Mouse (Mus musculus) c-Kit-positive CD71-positive TER-119-negative erythroid progenitor cells, embryonic 14.5 days (primary cell): Measurements from ENCODE around the gene Atp5k.
A peak's percentile ranks its signal among the peaks of the same experiment; 100 is the strongest.

Experiments used
- DNase-seq: peaks from one replicate; pipeline ENCODE4 v3.0.0-alpha.2; 2013; ENCODE audit warnings: low read depth

Gene Atp5k

DNA sequence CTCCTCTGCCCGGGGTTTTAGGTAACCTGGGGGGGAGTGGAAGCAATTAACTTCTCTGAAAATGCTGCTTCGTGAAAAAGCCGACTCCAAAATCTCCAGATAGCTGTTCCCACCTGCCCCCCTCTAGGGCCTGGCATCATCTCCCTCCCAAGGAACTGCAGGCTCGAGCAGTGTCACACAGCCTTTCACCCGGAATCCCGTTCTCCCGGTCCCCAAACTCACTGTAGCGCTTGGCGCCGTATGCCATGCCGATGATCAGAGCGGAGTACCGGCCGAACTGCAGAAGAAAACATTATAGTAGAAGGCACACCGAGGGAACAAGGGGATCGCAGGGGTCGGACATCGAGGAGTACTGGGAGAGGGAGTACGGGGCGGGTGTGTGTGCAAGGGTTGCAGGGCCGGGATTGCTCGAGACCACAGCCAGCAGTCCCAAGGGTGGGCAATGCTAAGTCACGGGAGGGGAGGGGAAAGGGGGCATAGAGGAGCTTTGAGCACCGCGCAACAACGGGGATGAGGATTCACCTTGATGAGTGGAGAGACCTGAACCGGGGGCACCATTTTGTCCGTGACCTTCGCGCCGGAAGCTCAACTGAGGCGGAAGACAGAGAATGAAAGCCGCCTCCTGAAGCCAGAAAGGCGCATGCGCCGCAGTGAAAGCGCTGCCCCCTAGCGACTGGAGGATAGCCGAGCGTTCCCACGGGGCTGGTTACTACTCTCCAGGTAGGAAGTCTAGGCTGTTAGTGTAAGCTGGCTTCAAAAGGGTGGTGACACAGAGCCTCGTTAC lies at the start of gene Atp5k:
Atp5k (minus strand) TSS at position 645 of the 784 bp plus-strand sequence.
- peak; percentile 93 for DNase-seq

DNA sequence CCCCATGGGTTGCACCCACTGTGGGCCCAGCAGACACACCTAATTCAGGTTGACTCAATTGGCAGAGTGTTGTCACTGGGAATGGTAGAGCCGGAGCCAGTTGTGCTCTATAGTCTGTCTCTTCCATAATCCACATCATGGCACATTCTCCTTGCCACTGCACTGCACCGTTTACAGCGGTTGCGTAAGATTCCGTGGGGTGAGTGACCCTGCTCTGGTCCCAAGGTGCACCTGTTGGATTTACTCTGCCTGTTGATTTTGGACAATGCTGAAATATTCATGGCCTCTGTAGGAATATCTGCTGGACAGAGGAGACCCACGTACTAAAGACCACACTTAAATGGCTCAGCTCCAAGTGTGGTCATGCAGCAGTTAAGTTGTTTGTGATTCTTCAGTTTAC lies 48.8 kb upstream of the Atp5k start:
- DNase-seq, result no peak

DNA sequence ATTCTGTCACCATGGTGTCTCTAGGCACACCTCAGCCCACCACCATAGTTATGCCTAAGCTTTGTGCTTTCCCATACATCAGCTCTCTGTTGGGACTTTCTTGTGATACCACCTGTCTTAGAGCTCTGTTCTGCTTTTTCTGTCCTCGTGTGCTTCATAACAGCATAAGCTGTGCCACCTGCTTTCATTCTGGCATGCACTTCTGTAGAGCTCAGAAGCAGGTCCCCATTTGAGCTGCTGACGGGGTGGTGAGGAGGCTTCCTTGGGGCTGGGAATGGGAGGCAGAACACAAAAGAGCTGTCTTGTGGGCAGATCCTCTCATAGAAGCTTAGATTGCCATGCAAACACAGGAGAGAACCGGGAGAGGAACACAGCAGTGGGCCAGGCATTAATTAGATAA lies 41.7 kb upstream of the Atp5k start:
- no peak for DNase-seq

- no peak for DNase-seq
Observed at GRCm38 (mm10) chr5:108473737-108474136, 39.5 kb upstream of the Atp5k start.

DNA sequence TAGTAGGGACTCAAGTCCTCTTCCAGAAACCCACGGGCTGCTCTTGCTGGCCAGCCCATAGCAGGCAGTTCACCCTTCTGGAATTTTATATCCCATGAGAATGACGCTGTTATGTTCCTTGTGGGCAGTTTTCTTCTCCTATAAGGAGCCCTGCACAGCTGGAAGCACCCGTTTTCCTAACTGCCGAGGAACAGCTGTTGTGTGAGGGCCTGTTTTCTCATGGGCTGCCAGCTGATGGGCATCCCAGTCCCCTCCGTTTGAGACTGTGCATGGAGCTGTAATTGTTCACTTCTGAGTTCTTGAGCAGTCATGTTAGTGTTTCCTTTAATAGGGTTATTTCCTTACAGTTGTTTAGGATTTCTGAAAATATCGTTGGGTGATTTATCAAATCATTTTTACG lies 35.4 kb upstream of the Atp5k start:
- DNase-seq, result no peak

- no peak for DNase-seq
Observed at GRCm38 (mm10) chr5:108466647-108467046, 32.4 kb upstream of the Atp5k start.

- DNase-seq, result peak; percentile 75
Observed at GRCm38 (mm10) chr5:108465131-108465891, 31.1 kb upstream of the Atp5k start.

- DNase-seq, result no peak
Observed at GRCm38 (mm10) chr5:108462446-108462845, 28.2 kb upstream of the Atp5k start.

DNA sequence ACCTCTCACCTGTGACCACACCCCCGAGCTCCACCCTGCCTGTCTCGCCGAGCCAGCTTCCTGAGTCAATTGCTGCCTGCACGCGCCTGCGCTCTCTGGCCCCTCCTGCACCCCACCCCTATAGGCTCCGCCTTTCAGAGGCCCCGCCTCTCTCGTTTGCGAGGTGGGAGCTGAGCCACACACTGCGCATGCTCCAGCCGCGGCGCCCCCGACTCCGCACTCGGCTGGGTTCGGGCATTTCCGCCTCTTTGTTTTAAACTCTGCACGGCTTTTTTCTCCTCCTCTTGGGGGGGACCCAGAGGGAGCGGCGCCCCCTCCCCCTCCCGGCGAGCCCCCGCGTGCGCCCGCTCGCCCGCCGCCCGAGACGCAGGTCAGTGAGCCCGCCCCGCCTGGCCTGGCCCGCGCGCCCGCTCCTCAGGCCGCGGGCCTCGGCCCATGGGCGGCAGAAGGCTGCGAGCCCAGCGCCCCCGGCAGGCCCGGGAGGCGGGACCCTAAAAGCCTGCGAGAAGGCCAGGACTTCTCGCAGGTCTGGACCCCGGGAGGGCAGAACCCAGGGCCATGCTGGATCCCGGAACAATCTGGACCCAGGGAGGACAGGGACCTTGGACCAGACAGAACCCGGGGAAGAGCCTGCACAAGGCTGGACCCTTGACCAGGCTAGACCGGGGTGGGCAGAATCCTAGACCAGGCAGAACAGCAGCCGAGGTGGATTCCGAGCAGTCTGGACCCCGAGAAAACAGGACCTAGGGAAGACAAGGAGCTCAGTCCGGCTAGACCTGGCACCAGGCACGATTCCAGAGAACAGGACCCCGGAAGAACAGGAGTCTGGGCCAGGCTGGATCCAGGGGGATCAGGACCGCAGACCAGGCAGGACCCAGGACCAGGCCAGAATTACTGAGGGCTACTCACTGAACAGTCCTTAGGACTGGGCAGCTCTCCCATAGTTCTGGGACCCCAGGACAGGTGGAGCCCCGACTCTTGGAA lies 27.1 kb upstream of the Atp5k start, which contains the start of gene Pcgf3:
Pcgf3 (plus strand) TSS at position 151 of the 984 bp plus-strand sequence.
- peak; percentile 92 for DNase-seq

DNA sequence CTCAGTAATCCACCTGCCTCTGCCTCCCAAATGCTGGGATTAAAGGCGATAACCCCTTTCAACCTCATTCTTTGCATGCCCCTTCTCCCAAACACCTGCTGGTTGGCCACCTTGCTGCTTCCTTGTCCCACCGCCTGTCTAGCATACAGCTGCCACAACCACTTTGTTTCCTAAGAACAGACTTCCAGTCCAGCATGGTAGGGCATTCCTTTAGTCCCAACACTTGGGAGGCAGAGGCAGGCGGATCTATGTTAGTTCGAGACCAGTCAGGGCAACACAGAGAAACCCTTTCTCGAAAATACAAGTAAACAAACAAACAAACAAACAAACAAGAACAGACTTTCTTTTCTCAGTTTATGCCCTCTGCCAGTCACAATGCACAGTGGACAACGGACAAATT lies 26.2 kb upstream of the Atp5k start:
- DNase-seq, result no peak

DNA sequence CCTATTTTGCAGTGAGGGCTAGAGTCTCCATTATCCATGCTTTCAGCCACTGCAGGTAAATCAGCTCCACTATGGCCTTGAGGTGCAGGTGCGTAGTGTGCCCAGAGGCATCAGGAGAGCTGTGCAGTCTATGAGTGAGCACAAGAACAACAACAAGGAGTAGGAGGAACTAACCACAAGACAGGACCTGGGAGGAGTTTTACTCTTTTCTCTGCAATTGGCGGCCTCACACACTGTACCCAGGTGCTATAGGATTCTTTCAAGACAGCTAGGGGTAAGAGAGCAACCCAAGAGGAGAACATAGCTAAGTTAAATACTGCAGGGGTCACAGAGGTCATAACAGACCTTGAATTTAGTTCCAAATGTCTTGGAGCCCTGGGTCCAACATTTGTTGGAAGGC lies 24.5 kb upstream of the Atp5k start:
- no peak for DNase-seq

DNA sequence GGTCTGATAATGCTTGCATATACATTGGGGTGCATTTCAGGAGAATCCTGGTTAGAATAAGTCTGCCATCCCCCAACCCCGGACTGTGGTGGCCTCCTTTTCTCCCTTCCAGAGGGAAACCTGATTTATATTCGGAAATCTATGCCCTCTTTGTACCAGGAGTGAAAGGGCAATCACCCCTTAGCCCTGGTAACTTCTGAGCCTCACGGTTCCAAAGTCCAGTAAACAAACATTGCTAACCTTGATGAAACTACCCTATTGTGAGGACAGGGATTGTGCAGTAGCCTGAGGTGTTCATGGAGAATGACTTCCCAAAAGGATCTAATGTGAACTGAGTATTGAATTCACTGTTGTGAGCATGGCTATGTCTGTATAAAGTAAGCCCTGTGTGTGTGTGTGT lies 19.8 kb upstream of the Atp5k start:
- DNase-seq, result no peak

GRCm38 (mm10) chr5:108452422-108452821 lies 18.2 kb upstream of the Atp5k start:
- no peak for DNase-seq

- no peak for DNase-seq
Observed at GRCm38 (mm10) chr5:108451611-108452010, 17.4 kb upstream of the Atp5k start.

GRCm38 (mm10) chr5:108450837-108451540 lies 16.7 kb upstream of the Atp5k start:
- DNase-seq, result no peak

GRCm38 (mm10) chr5:108448785-108449668 lies 14.8 kb upstream of the Atp5k start, which contains the start of gene Mfsd7a:
Mfsd7a (minus strand) TSS chr5:108448891.
- peak; percentile 63 for DNase-seq

GRCm38 (mm10) chr5:108447857-108448256 lies 13.6 kb upstream of the Atp5k start:
- no peak for DNase-seq

- DNase-seq, result no peak
Observed at GRCm38 (mm10) chr5:108446973-108447372, 12.7 kb upstream of the Atp5k start.

DNA sequence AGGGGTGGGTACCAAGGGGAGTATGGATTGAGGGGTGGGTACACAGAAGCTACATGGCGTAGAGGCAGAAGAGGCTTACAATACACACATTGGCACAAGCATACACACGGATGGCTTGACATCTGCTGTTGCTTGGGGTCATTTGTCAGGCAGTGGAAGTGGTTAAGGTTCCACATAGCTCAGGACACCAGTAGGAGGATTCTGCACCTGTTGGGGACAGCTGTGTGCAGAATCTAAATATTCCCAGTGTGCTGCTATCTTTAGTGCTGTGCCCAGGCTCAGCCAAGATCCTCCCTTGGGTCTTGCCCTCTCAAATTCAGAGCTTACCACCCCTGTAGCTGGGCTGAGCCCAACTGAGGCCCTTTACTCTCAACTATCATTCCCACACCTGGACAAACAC lies 1.9 kb upstream of the Atp5k start:
- no peak for DNase-seq

- no peak for DNase-seq
Observed at GRCm38 (mm10) chr5:108431196-108431595, 3.1 kb downstream of the Atp5k start.
